Mouse (Mus musculus) adrenal gland (tissue): ENCODE measurements around the gene Bex4.

Experiments
- intact Hi-C: fragments of 180-260 bp; cut with DNase I; formaldehyde crosslinking; loops from one replicate; pipeline ENCODE4 v1.15.1; 2025
- microRNA-seq, 2 experiments: library from miRNA; unstranded; fragments of <30 nt; microRNA quantifications; one replicate each; pipeline ENCODE4; 2019

The Bex4 gene

GRCm38 (mm10) chrX:136180897-136181553 is 42.2 kb downstream of the Bex4 start:
- intact Hi-C loops: no loop called here

DNA sequence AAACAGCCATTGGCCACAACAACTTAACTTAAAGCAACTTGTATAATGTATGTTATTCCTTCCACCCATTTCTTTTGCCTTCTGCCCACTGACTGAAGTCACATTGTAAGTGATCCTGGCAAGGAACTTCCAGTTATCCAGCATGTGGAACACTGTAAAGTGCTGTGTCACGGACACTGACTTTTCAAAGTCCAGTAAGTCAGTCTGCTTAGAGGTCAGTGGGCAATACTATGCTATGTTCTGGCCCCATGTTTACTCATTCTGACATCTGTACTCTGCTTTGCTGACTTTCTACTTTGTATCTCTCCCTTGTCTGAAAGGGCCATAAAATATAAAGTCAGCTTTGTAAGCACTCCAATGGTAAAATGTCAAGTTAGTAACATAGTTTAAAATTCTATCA is 44.3 kb downstream of the Bex4 start:
- intact Hi-C loops: no loop called here

Small RNA genes within 50 kb of the gene (microRNA-seq; reads per million reads assigned to microRNA genes)
- gene Mir6383: 0 reads per million in 2 experiments
